Comparison of ENCODE assay signal across 26 mouse cellular contexts in the genomic region with DNA sequence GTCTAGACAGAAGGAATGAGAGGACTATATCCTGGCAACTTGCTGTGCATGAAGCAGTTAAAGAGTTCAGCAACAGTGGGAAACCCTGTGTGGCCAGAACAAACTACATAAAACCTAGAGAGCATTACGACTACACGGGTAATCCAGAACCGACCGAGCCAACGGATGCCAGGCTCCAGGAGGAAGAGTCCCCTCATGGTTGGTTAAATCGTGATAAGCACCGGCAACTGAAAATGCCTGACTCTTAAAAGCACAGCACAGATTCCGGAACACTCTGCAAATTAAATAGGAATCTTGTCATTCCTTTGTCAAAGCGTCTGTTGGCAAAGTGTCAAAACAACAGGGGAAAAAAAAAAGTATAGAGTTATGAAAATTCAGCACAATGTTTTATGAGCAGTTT. TPM values are rescaled to one million over a fixed set of nuclear protein-coding genes. Genes with fewer than 3 reads are reported as not detected.
DNase-seq lines count a peak whose midpoint lies in the region; ATAC-seq and TF ChIP-seq lines count a peak whose summit lies in the region.
"Had no signal": no experiment of that assay in that cellular context is flagged by ENCODE, and none has a peak within 500 bp of the region (broad histone marks: within the 10 kb centered on the region; RNA-seq: fewer than 3 reads in every experiment).

No protein-coding gene starts in this region.

- no peak overlapping the region for H3K4me3 ChIP-seq in heart, embryonic 13.5 days
- H3K4me3 ChIP-seq in heart, embryonic 11.5 days (ENCODE audit: low read depth, low read length): no peak overlapping the region
- no peak overlapping the region for H3K4me3 ChIP-seq in lung, embryonic 14.5 days (ENCODE audit: low read depth, low read length)
- no peak overlapping the region for H3K4me3 ChIP-seq in liver, embryonic 15.5 days (replicated peaks)
- no peak overlapping the region for H3K4me3 ChIP-seq in cerebellum, adult 2 months (replicated peaks; ENCODE audit: insufficient read depth, low read depth, low read length)
- H3K4me3 ChIP-seq: embryonic facial prominence, embryonic 12.5 days; gastrocnemius, adult 2 months; intestine, embryonic 15.5 days; limb, embryonic 12.5 days; midbrain, embryonic 13.5 days; neural tube, embryonic 12.5 days had no signal

- H3K27me3 ChIP-seq in heart, embryonic 13.5 days (replicated peaks): no peaks in the 10 kb centered on the region
- H3K27me3 ChIP-seq in heart, embryonic 11.5 days (ENCODE audit: control insufficient read depth, insufficient read depth, low read length): no peaks in the 10 kb centered on the region
- no peaks in the 10 kb centered on the region for H3K27me3 ChIP-seq in lung, embryonic 14.5 days (ENCODE audit: insufficient read depth, low read length)
- H3K27me3 ChIP-seq in liver, embryonic 15.5 days: no peaks in the 10 kb centered on the region
- no peaks in the 10 kb centered on the region for H3K27me3 ChIP-seq in cerebellum, adult 2 months (ENCODE audit: control insufficient read depth, insufficient read depth, low read length)
- H3K27me3 ChIP-seq: embryonic facial prominence, embryonic 12.5 days; intestine, embryonic 15.5 days; limb, embryonic 12.5 days; midbrain, embryonic 13.5 days; neural tube, embryonic 12.5 days; Patski had no signal

- TF ChIP-seq CTCF in lung, embryonic 14.5 days (IDR thresholded peaks at IDR 0.05; ENCODE audit: low read depth): no peak
- no peak for TF ChIP-seq CTCF in cerebellum, adult 2 months (IDR thresholded peaks at IDR 0.05; ENCODE audit: borderline replicate concordance, insufficient read depth, low read depth, low read length)

- WGBS in heart, embryonic 13.5 days: 19% methylated on average over 9 of the region's 9 CpGs
- WGBS in heart, embryonic 11.5 days (ENCODE audit: insufficient replicate concordance): 53% methylated on average over 9 of the region's 9 CpGs
- WGBS in lung, embryonic 14.5 days: 44% methylated on average over 9 of the region's 9 CpGs
- whole genome bisulfite sequencing in liver, embryonic 15.5 days (ENCODE audit: insufficient replicate concordance): 16% methylated on average over 9 of the region's 9 CpGs
- 22% methylated on average over 9 of the region's 9 CpGs for WGBS in cerebellum, adult 2 months

- peaks cover 46% of the 10 kb centered on the region for H3K4me1 ChIP-seq in heart, embryonic 13.5 days
- H3K4me1 ChIP-seq in heart, embryonic 11.5 days (ENCODE audit: control insufficient read depth, insufficient read depth, low read length): peaks cover 23% of the 10 kb centered on the region
- H3K4me1 ChIP-seq in lung, embryonic 14.5 days (ENCODE audit: insufficient read depth): no peaks in the 10 kb centered on the region; the same call in 1 of the 2 replicates
- H3K4me1 ChIP-seq in liver, embryonic 15.5 days (replicated peaks): peaks cover 54% of the 10 kb centered on the region
- H3K4me1 ChIP-seq in cerebellum, adult 2 months (ENCODE audit: control insufficient read depth, insufficient read depth, low read length): no peaks in the 10 kb centered on the region; the same call in 1 of the 2 replicates
- H3K4me1 ChIP-seq: intestine, embryonic 15.5 days; midbrain, embryonic 13.5 days; neural tube, embryonic 12.5 days had no signal

- 0 out of 2 replicates have a peak overlapping the region, but pooled peaks have one; percentile 33 for H3K9ac ChIP-seq in heart, embryonic 13.5 days
- H3K9ac ChIP-seq in heart, embryonic 11.5 days (ENCODE audit: low read depth, low read length): no peak overlapping the region
- H3K9ac ChIP-seq in lung, embryonic 14.5 days: no peak overlapping the region
- H3K9ac ChIP-seq in liver, embryonic 15.5 days: no peak overlapping the region
- H3K9ac ChIP-seq: embryonic facial prominence, embryonic 12.5 days; hindbrain, embryonic 14.5 days; intestine, embryonic 15.5 days; limb, embryonic 12.5 days; midbrain, embryonic 13.5 days; neural tube, embryonic 12.5 days had no signal

- peak overlapping the region; percentile 34; the same call in 1 of the 2 replicates for H3K4me2 ChIP-seq in heart, embryonic 13.5 days
- no peak overlapping the region for H3K4me2 ChIP-seq in heart, embryonic 11.5 days
- no peak overlapping the region for H3K4me2 ChIP-seq in lung, embryonic 14.5 days
- peak overlapping the region; percentile 41; the same call in 1 of the 2 replicates for H3K4me2 ChIP-seq in liver, embryonic 15.5 days
- H3K4me2 ChIP-seq: embryonic facial prominence, embryonic 12.5 days; hindbrain, embryonic 14.5 days; intestine, embryonic 15.5 days; limb, embryonic 12.5 days; midbrain, embryonic 13.5 days; neural tube, embryonic 12.5 days had no signal

- peaks cover 17% of the 10 kb centered on the region for H3K36me3 ChIP-seq in heart, embryonic 13.5 days
- no peaks in the 10 kb centered on the region for H3K36me3 ChIP-seq in heart, embryonic 11.5 days (ENCODE audit: control insufficient read depth, insufficient read depth, low read length)
- peaks cover 6% of the 10 kb centered on the region; the same call in 1 of the 2 replicates for H3K36me3 ChIP-seq in lung, embryonic 14.5 days (ENCODE audit: insufficient read depth)
- peaks cover 16% of the 10 kb centered on the region; the same call in 1 of the 2 replicates for H3K36me3 ChIP-seq in liver, embryonic 15.5 days (replicated peaks)
- H3K36me3 ChIP-seq: intestine, embryonic 15.5 days had no signal

- no peak for ATAC-seq in heart, embryonic 13.5 days (ENCODE audit: extremely low read depth, insufficient number of reproducible peaks, low FRiP score, low TSS enrichment)
- ATAC-seq in heart, embryonic 11.5 days (replicated peaks; ENCODE audit: insufficient number of reproducible peaks, low FRiP score, low TSS enrichment): no peak
- no peak for ATAC-seq in lung, embryonic 14.5 days (ENCODE audit: insufficient read depth)
- ATAC-seq in liver, embryonic 15.5 days (ENCODE audit: insufficient read depth): no peak
- ATAC-seq: forebrain, embryonic 16.5 days; intestine, embryonic 15.5 days; midbrain, embryonic 13.5 days; Patski had no signal

- no peak for TF ChIP-seq POLR2A in cerebellum, adult 2 months (IDR thresholded peaks at IDR 0.05; ENCODE audit: borderline replicate concordance, insufficient read depth, low read length)

- H3K9me3 ChIP-seq in heart, embryonic 13.5 days: no peaks in the 10 kb centered on the region
- no peaks in the 10 kb centered on the region for H3K9me3 ChIP-seq in heart, embryonic 11.5 days (replicated peaks; ENCODE audit: control insufficient read depth, low read length)
- H3K9me3 ChIP-seq in lung, embryonic 14.5 days (ENCODE audit: low read depth, low read length): no peaks in the 10 kb centered on the region
- H3K9me3 ChIP-seq in liver, embryonic 15.5 days (replicated peaks): no peaks in the 10 kb centered on the region
- H3K9me3 ChIP-seq: embryonic facial prominence, embryonic 12.5 days; intestine, embryonic 15.5 days; limb, embryonic 12.5 days; midbrain, embryonic 13.5 days; neural tube, embryonic 12.5 days had no signal

- peak overlapping the region; percentile 32; the same call in 1 of the 2 replicates for H3K27ac ChIP-seq in heart, embryonic 13.5 days (replicated peaks)
- H3K27ac ChIP-seq in heart, embryonic 11.5 days (ENCODE audit: low read depth, low read length): no peak overlapping the region
- no peak overlapping the region for H3K27ac ChIP-seq in lung, embryonic 14.5 days (ENCODE audit: low read depth)
- no peak overlapping the region for H3K27ac ChIP-seq in liver, embryonic 15.5 days (replicated peaks)
- no peak overlapping the region for H3K27ac ChIP-seq in cerebellum, adult 2 months (ENCODE audit: insufficient read depth, low read length)
- H3K27ac ChIP-seq: embryonic facial prominence, embryonic 12.5 days; gastrocnemius, adult 2 months; hindbrain, embryonic 14.5 days; intestine, embryonic 15.5 days; limb, embryonic 12.5 days; midbrain, embryonic 13.5 days; neural tube, embryonic 12.5 days; stomach, postnatal 0 days had no signal

- DNase-seq in lung, embryonic 14.5 days: peak; percentile 76
- DNase-seq in lung, postnatal 25 days (ENCODE audit: low spot score): no peak
- peak; percentile 37 for DNase-seq in brain, adult 2 months (ENCODE audit: low read depth, low spot score)
- no peak for DNase-seq in kidney, adult 11 months
- DNase-seq in cerebellum, adult 2 months: no peak
- DNase-seq: adrenal gland, postnatal 10 days; cerebellum, adult 18-20 months; gastrocnemius, adult 2 months; kidney, postnatal 4 days; layer of hippocampus, adult 9-11 months; lung, adult 2 months; right cerebral cortex, adult 18-20 months; thymus, postnatal 25 days had no signal

RNA-seq across cellular contexts. Expression of a gene that starts 35.2 kb away (rescaled TPM):
- 9.0 and 10.1 TPM in 2 replicates for polyA plus RNA-seq in heart, embryonic 13.5 days (2015; fragmentation: Nextera tagmentation; extraction: Ambion mirVana)
- 12.5 and 14.2 TPM in 2 replicates for polyA plus RNA-seq in heart, embryonic 11.5 days (2014; fragmentation: Nextera tagmentation; extraction: Ambion mirVana)
- polyA plus RNA-seq in lung, embryonic 14.5 days (2014; fragmentation: Nextera tagmentation; extraction: Ambion mirVana): 10.0 and 10.3 TPM in 2 replicates
- 8.3 and 8.6 TPM in 2 replicates for polyA plus RNA-seq in liver, embryonic 15.5 days (2015; fragmentation: Nextera tagmentation; extraction: Ambion mirVana)
- 6.3 and 6.9 TPM in 2 replicates for polyA plus RNA-seq in cerebellum, adult 2 months (2012; rRNA removed)
- polyA plus RNA-seq: erythroblast, embryonic 14.5 days had no signal

Comparison
In these comparisons a context has a peak if more than half of its experiments do, and no peak if none do; other contexts are left out.
1. H3K4me2 ChIP-seq: peak in heart, embryonic 13.5 days (single experiment) and liver, embryonic 15.5 days (single experiment); none in heart, embryonic 11.5 days (single experiment) and lung, embryonic 14.5 days (single experiment).
2. DNase-seq: peak in lung, embryonic 14.5 days (single experiment) and brain, adult 2 months (single experiment); none in lung, postnatal 25 days (single experiment), kidney, adult 11 months (single experiment) and cerebellum, adult 2 months (0 of 2).